Mouse (Mus musculus): ENCODE data around the gene Rdh16f2. TPM values are rescaled to one million over a fixed set of nuclear protein-coding genes. Genes with fewer than 3 reads are reported as not detected.

Gene Rdh16f2
- polyA plus RNA-seq, 1 experiment from 2014 or later, result not detected

Other genes with a start within 250 kb of the Rdh16f2 start
- 98.0 and 99.3 TPM in 2 replicates for gene Lrp1, start 245.3 kb upstream of the Rdh16f2 start, polyA plus RNA-seq (2014; fragmentation: Nextera tagmentation; extraction: Ambion mirVana)
- gene Stat6, start 223.5 kb upstream of the Rdh16f2 start, polyA plus RNA-seq (2014; fragmentation: Nextera tagmentation; extraction: Ambion mirVana), result 24.7 and 26.5 TPM in 2 replicates
- 10.2 and 11.3 TPM in 2 replicates for gene Nemp1, start 199.6 kb upstream of the Rdh16f2 start, polyA plus RNA-seq (2014; fragmentation: Nextera tagmentation; extraction: Ambion mirVana)
- 9.2 and 11.1 TPM in 2 replicates for gene Nab2, start 197.9 kb upstream of the Rdh16f2 start, polyA plus RNA-seq (2014; fragmentation: Nextera tagmentation; extraction: Ambion mirVana)
- gene Myo1a, start 161.3 kb upstream of the Rdh16f2 start, polyA plus RNA-seq (2014; fragmentation: Nextera tagmentation; extraction: Ambion mirVana), result 8.8 and 9.1 TPM in 2 replicates
- 1.6 and 2.0 TPM in 2 replicates for gene Tac2, start 142.0 kb upstream of the Rdh16f2 start, polyA plus RNA-seq (2014; fragmentation: Nextera tagmentation; extraction: Ambion mirVana)
- gene Zbtb39, start 126.9 kb upstream of the Rdh16f2 start, polyA plus RNA-seq (2014; fragmentation: Nextera tagmentation; extraction: Ambion mirVana), result 4.6 and 4.9 TPM in 2 replicates
- 0.67 and 0.87 TPM in 2 replicates for gene Gpr182, start 114.7 kb upstream of the Rdh16f2 start, polyA plus RNA-seq (2014; fragmentation: Nextera tagmentation; extraction: Ambion mirVana)
- not detected in 2 replicates for gene Rdh1, start 106.8 kb upstream of the Rdh16f2 start, polyA plus RNA-seq (2014; fragmentation: Nextera tagmentation; extraction: Ambion mirVana)
- gene Rdh16f1, start 106.7 kb upstream of the Rdh16f2 start, polyA plus RNA-seq (2014; fragmentation: Nextera tagmentation; extraction: Ambion mirVana), result not detected in 2 replicates
- gene Rdh9, start 90.1 kb upstream of the Rdh16f2 start, polyA plus RNA-seq (2014; fragmentation: Nextera tagmentation; extraction: Ambion mirVana), result 0.08 TPM in 1 of 2 replicates, not detected in the other
- gene Rdh16, start 65.3 kb upstream of the Rdh16f2 start, polyA plus RNA-seq (2014; fragmentation: Nextera tagmentation; extraction: Ambion mirVana), result not detected in 2 replicates
- gene Rdh19, start 16.5 kb upstream of the Rdh16f2 start, polyA plus RNA-seq (2014; fragmentation: Nextera tagmentation; extraction: Ambion mirVana), result not detected in 2 replicates
- not detected in 2 replicates for gene Rdh7, start 22.3 kb downstream of the Rdh16f2 start, polyA plus RNA-seq (2014; fragmentation: Nextera tagmentation; extraction: Ambion mirVana)
- gene Sdr9c7, start 32.0 kb downstream of the Rdh16f2 start, polyA plus RNA-seq (2014; fragmentation: Nextera tagmentation; extraction: Ambion mirVana), result not detected in 2 replicates
- gene Hsd17b6, start 141.1 kb downstream of the Rdh16f2 start, polyA plus RNA-seq (2014; fragmentation: Nextera tagmentation; extraction: Ambion mirVana), result not detected in 2 replicates
- 82.3 and 82.5 TPM in 2 replicates for gene Prim1, start 148.7 kb downstream of the Rdh16f2 start, polyA plus RNA-seq (2014; fragmentation: Nextera tagmentation; extraction: Ambion mirVana)
- 899 and 913 TPM in 2 replicates for gene Naca, start 169.1 kb downstream of the Rdh16f2 start, polyA plus RNA-seq (2014; fragmentation: Nextera tagmentation; extraction: Ambion mirVana)
- 474 and 487 TPM in 2 replicates for gene Ptges3, start 192.5 kb downstream of the Rdh16f2 start, polyA plus RNA-seq (2014; fragmentation: Nextera tagmentation; extraction: Ambion mirVana)
- gene Atp5b, start 216.8 kb downstream of the Rdh16f2 start, polyA plus RNA-seq (2014; fragmentation: Nextera tagmentation; extraction: Ambion mirVana), result 2,052 and 2,172 TPM in 2 replicates
- gene Baz2a, start 225.1 kb downstream of the Rdh16f2 start, polyA plus RNA-seq (2014; fragmentation: Nextera tagmentation; extraction: Ambion mirVana), result 28.1 and 28.2 TPM in 2 replicates

Measured in stomach, embryonic 14.5 days (tissue).